Mouse (Mus musculus) ES-Bruce4 (cell line): Measurements from ENCODE around the gene Gm13290. TPM values are rescaled to one million over a fixed set of nuclear protein-coding genes. Genes with fewer than 3 reads are reported as not detected.
"Not testable (repeated sequence)": the region's sequence is repeated elsewhere in the genome, so short reads cannot be mapped to it uniquely, and the experiment has no call there.

Source experiments
- H3K27ac ChIP-seq: 2 replicates; pipeline ENCODE4 v1.5.1; 2012; ENCODE audit warnings: low read length, inconsistent platforms; ENCODE audit not compliant: insufficient read depth
- H3K27me3 ChIP-seq: 2 replicates; pipeline ENCODE4 v1.6.1; 2012; ENCODE audit warnings: mild to moderate bottlenecking, low read length, inconsistent platforms; ENCODE audit not compliant: control insufficient read depth, poor library complexity, insufficient read depth, severe bottlenecking
- H3K36me3 ChIP-seq: 2 replicates; pipeline ENCODE4 v1.6.1; 2012; ENCODE audit warnings: inconsistent platforms, mild to moderate bottlenecking, low read length, moderate library complexity; ENCODE audit not compliant: control insufficient read depth, poor library complexity, insufficient read depth, severe bottlenecking
- H3K4me1 ChIP-seq: one replicate; pipeline ENCODE4 v1.8.1; 2011; ENCODE audit warnings: low read length; ENCODE audit not compliant: control insufficient read depth, insufficient read depth
- H3K4me3 ChIP-seq: 2 replicates; pipeline ENCODE4 v1.5.1; 2011; ENCODE audit warnings: low read depth, mild to moderate bottlenecking, low read length
- H3K9ac ChIP-seq: 2 replicates; pipeline ENCODE4 v1.6.1; 2012; ENCODE audit warnings: low read depth, mild to moderate bottlenecking, inconsistent platforms; ENCODE audit not compliant: poor library complexity, severe bottlenecking
- H3K9me3 ChIP-seq: replicated peaks from 2 replicates; pipeline ENCODE4 v1.6.1; 2012; ENCODE audit warnings: mild to moderate bottlenecking, low read length, inconsistent platforms; ENCODE audit not compliant: control insufficient read depth, poor library complexity, insufficient read depth, severe bottlenecking
- CTCF ChIP-seq: IDR thresholded peaks from one replicate; pipeline ENCODE4 v1.8.1; 2011; ENCODE audit warnings: low read depth, low read length
- polyA plus RNA-seq: library from polyadenylated mRNA; stranded (reverse); fragments of >200 nt; gene quantifications from 2 replicates; pipeline ENCODE4 v1.2.4, GENCODE M21; 2011; ENCODE audit warnings: low read depth; ENCODE audit not compliant: missing spikeins, insufficient read depth, insufficient read length

The Gm13290 gene
- polyA plus RNA-seq, 1 experiment = not detected

DNA sequence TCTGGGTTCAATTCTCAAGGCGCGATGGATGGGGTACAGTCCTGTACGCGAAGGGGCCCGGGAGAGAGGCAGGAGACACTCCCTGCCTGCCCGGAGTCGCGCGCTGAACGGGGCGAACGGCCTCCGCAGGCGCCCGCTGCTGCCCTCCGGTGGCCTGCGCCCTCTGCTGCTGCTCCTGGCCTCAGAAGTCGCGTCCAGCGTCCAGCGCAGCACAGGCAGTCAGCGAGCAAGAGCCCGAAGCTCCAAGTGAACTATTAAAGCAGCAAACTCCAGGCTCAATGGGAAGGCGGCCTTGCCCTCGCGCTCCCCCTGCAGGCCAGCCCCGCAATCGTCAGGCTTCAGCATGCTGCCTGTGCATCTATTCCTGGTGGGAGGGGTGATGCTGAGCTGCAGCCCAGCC lies 13.2 kb upstream of the Gm13290 start:
- not testable (repeated sequence) for H3K36me3 ChIP-seq, H3K27me3 ChIP-seq, H3K9me3 ChIP-seq, H3K9ac ChIP-seq, H3K27ac ChIP-seq, H3K4me1 ChIP-seq
- peak overlapping the region; percentile 28 for H3K4me3 ChIP-seq
- TF ChIP-seq CTCF = peak; percentile 12

DNA sequence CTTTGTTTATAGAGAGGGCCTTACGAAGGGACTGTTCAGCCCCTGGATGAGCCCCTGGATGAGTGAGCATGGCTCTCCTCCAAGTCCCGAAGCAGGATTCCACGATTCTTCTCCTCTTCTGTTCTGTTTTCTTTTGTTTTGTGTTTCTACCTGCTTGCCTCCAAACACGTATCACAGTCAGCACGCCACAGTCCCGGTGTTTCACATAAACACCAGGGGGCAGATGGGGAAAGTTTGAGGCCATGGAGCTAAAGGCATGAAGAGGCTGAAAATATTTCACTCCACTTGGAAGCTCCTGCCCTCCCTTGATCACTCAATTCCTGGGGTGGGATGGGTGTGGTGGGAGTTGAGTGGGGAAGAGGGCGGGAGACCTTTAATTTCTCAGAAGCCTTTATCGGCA lies 11.9 kb upstream of the Gm13290 start:
- not testable (repeated sequence) for H3K27me3 ChIP-seq, H3K4me3 ChIP-seq, H3K4me1 ChIP-seq, H3K9ac ChIP-seq, H3K27ac ChIP-seq, H3K9me3 ChIP-seq, H3K36me3 ChIP-seq

DNA sequence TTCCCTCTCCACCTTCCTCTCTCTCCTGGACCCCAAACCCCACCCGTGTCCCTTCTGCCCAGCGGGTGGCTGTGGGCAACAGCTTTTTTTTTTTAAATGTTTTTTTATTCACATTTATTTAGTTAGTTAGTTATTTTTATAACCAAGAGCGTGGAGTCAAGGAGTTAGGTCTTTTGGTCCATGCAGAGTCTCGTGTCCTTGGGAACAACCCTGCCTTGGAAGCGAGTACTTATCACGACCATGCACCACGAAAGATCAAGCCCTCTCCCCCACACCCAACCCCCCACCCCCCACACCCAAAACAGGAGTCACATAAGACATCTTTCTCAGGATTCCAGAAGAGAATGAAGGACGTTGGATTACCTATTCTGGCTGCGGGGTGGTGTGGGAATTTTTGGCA lies 11.3 kb upstream of the Gm13290 start:
- not testable (repeated sequence) for H3K9me3 ChIP-seq, H3K27me3 ChIP-seq

DNA sequence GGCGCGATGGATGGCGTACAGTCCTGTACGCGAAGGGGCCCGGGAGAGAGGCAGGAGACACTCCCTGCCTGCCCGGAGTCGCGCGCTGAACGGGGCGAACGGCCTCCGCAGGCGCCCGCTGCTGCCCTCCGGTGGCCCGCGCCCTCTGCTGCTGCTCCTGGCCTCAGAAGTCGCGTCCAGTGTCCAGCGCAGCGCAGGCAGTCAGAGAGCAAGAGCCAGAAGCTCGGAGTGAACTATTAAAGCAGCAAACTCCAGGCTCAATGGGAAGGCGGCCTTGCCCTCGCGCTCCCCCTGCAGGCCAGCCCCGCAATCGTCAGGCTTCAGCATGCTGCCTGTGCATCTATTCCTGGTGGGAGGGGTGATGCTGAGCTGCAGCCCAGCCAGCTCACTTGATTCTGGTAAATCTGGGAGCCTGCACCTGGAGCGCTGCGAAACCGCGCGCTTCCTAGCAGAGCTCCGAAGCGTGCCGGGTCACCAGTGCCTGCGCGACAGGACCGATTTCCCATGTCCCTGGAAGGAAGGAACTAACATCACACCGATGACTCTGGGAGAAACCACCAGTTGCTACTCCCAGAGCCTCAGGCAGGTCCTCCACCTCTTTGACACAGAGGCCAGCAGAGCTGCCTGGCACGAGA lies 10.1 kb upstream of the Gm13290 start:
- peak overlapping the region; percentile 68; the same call in 1 of the 2 replicates for H3K9ac ChIP-seq
- peak; percentile 2 for TF ChIP-seq CTCF
- H3K27me3 ChIP-seq, H3K9me3 ChIP-seq, H3K4me1 ChIP-seq, H3K36me3 ChIP-seq, H3K27ac ChIP-seq: not testable (repeated sequence)
- H3K4me3 ChIP-seq = peak overlapping the region; percentile 39

More for the DNA sequence above, 11.3 kb upstream of the Gm13290 start:
- H3K36me3 ChIP-seq, H3K4me3 ChIP-seq, H3K9ac ChIP-seq, H3K27ac ChIP-seq, H3K4me1 ChIP-seq: not testable (repeated sequence)

DNA sequence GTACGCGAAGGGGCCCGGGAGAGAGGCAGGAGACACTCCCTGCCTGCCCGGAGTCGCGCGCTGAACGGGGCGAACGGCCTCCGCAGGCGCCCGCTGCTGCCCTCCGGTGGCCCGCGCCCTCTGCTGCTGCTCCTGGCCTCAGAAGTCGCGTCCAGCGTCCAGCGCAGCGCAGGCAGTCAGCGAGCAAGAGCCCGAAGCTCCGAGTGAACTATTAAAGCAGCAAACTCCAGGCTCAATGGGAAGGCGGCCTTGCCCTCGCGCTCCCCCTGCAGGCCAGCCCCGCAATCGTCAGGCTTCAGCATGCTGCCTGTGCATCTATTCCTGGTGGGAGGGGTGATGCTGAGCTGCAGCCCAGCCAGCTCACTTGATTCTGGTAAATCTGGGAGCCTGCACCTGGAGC lies 3.0 kb downstream of the Gm13290 start, which contains the start of gene Gm13289:
Gene Gm13289 (plus strand): TSS at position 301 of the 400 bp plus-strand sequence.
- not testable (repeated sequence) for H3K9ac ChIP-seq, H3K27ac ChIP-seq, H3K4me1 ChIP-seq, H3K36me3 ChIP-seq, H3K9me3 ChIP-seq, H3K27me3 ChIP-seq, H3K4me3 ChIP-seq

DNA sequence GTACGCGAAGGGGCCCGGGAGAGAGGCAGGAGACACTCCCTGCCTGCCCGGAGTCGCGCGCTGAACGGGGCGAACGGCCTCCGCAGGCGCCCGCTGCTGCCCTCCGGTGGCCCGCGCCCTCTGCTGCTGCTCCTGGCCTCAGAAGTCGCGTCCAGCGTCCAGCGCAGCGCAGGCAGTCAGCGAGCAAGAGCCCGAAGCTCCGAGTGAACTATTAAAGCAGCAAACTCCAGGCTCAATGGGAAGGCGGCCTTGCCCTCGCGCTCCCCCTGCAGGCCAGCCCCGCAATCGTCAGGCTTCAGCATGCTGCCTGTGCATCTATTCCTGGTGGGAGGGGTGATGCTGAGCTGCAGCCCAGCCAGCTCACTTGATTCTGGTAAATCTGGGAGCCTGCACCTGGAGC lies 5.9 kb downstream of the Gm13290 start, which contains the start of gene Gm13272:
Gene Gm13272 (plus strand): TSS at position 301 of the 400 bp plus-strand sequence.
- H3K27ac ChIP-seq, H3K9me3 ChIP-seq, H3K4me3 ChIP-seq, H3K27me3 ChIP-seq, H3K9ac ChIP-seq, H3K4me1 ChIP-seq, H3K36me3 ChIP-seq: not testable (repeated sequence)

DNA sequence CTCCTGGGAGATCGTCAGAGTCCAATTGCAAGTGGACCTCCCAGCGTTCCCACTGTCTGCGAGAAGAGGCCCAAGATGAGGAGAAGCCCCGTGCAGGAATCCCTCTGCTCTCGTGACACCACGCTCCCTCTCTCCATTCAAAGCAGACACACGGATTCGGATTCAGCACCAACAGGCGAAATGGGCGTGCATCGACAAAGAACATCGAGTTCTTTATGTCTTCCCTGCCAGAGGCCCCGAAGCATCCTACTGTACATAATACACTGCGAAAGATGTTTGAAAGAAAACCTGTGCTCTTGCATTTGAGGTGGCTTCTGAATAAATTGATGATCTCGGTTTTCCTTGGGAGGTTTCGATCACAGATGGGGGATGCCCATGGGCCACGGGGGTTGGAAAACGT lies 6.7 kb downstream of the Gm13290 start:
- not testable (repeated sequence) for H3K9me3 ChIP-seq, H3K9ac ChIP-seq, H3K4me1 ChIP-seq, H3K27ac ChIP-seq, H3K4me3 ChIP-seq, H3K27me3 ChIP-seq, H3K36me3 ChIP-seq

DNA sequence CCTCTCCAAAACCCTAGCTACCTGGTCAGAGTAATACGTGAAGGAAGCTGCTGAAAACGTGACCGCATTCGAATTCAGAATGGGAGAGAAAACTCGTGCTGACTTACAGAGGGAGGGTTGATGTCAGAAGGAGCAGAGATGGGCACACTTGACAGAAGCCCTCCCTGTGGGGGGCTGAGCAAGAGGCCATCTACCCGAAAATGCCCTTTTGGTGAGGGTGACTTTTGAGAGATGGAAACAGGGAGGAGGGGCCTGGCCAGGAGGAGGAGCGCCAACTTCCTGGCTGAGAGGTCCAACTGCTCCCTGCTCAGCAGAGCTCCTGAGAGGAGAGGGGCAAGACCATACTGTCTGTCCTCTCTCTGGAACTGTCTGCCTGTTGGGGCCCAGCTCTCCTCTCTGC lies 8.2 kb downstream of the Gm13290 start, which contains the start of gene Ifnz:
Gene Ifnz (plus strand): TSS at position 301 of the 400 bp plus-strand sequence.
- not testable (repeated sequence) for H3K9me3 ChIP-seq, H3K36me3 ChIP-seq, H3K27me3 ChIP-seq, H3K4me1 ChIP-seq, H3K9ac ChIP-seq, H3K27ac ChIP-seq
- peak within 1 kb of the TSS; percentile 51 for H3K4me3 ChIP-seq

DNA sequence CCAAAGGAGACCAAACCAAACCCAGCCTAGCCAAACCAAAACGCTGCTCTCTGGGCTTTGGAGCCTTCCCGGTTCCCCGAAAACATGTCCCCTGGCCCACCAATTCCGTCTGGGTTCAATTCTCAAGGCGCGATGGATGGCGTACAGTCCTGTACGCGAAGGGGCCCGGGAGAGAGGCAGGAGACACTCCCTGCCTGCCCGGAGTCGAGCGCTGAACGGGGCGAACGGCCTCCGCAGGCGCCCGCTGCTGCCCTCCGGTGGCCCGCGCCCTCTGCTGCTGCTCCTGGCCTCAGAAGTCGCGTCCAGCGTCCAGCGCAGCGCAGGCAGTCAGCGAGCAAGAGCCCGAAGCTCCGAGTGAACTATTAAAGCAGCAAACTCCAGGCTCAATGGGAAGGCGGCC lies 8.7 kb downstream of the Gm13290 start:
- H3K27ac ChIP-seq, H3K9me3 ChIP-seq, H3K9ac ChIP-seq, H3K36me3 ChIP-seq, H3K4me1 ChIP-seq, H3K27me3 ChIP-seq: not testable (repeated sequence)
- peak overlapping the region; percentile 51 for H3K4me3 ChIP-seq

DNA sequence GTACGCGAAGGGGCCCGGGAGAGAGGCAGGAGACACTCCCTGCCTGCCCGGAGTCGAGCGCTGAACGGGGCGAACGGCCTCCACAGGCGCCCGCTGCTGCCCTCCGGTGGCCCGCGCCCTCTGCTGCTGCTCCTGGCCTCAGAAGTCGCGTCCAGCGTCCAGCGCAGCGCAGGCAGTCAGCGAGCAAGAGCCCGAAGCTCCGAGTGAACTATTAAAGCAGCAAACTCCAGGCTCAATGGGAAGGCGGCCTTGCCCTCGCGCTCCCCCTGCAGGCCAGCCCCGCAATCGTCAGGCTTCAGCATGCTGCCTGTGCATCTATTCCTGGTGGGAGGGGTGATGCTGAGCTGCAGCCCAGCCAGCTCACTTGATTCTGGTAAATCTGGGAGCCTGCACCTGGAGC lies 11.8 kb downstream of the Gm13290 start, which contains the start of gene Gm13276:
Gene Gm13276 (plus strand): TSS at position 301 of the 400 bp plus-strand sequence.
- not testable (repeated sequence) for H3K36me3 ChIP-seq, H3K9ac ChIP-seq, H3K4me3 ChIP-seq, H3K9me3 ChIP-seq, H3K27me3 ChIP-seq, H3K4me1 ChIP-seq, H3K27ac ChIP-seq
